Mouse (Mus musculus): ENCODE measurements around the gene Ptger4. TPM values are rescaled to one million over a fixed set of nuclear protein-coding genes. Genes with fewer than 3 reads are reported as not detected.
"Not testable (repeated sequence)": the region's sequence is repeated elsewhere in the genome, so short reads cannot be mapped to it uniquely, and the experiment has no call there.

The Ptger4 gene
- total RNA-seq, 2 experiments from 2014 or later: 2.8 to 3.0 TPM

DNA sequence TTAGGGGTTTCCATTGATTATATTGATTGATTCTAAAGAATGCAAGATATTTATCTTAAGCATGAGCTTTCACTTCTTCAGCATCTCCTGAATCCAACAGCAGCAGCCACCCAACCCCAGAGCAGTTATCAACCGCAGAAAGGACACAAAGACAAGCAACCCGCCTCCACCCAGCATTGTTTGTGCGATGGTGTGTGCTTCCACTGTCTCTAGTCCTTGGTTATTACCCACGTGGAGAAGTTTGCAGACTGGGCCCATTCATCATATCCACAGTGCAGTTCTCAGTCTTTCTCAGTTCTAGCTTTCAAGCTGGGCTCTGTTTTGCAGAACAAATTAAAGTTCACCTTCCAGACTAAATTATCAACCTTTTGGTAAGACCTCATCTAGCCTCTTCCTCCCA lies 4.6 kb downstream of the Ptger4 start:
- intact Hi-C loops (cut with DNase I): no loop called here
- DNase-seq: no peak

DNA sequence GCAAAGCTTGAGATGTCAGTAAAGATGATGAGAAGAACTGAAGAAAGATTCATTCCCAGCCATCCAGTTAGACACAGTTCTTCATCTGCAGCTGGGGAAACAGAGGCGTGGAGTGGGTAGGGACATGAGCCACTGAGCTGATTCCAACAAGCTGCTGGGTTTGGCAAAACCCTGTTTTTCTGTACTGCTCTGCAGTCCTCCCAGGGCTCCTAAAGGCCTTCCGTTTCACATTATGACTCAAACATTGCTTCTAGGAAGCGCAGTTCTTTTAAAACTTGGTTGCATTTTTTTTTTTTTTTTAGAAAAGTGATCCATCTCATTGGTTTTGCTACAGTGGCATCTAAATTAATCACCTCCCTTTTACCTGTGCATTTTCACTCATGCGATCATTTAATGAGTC lies 5.4 kb downstream of the Ptger4 start:
- peak in 1 of 2 experiments; percentile 55 for DNase-seq
- intact Hi-C loops (cut with DNase I): no loop called here

DNA sequence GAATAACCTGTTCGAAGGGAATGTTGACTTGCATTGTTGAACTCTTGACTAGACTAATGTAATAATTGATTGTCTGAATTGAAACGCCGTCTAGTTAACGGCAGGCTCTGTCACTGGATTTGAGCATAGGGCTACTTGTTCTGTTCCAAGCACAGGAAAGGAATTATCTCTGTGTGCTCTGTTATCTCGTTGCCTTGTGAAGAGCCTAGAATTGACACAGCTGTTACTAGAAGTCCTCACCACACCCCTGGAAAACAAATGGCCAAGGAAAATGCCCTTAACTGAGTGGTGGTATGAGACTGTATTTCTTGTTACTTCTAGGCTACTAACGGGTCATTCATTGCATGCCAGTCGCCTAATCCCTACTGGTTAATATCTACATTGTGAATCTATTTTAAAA lies 5.9 kb downstream of the Ptger4 start:
- DNase-seq: no peak
- intact Hi-C loops (cut with DNase I): no loop called here

DNA sequence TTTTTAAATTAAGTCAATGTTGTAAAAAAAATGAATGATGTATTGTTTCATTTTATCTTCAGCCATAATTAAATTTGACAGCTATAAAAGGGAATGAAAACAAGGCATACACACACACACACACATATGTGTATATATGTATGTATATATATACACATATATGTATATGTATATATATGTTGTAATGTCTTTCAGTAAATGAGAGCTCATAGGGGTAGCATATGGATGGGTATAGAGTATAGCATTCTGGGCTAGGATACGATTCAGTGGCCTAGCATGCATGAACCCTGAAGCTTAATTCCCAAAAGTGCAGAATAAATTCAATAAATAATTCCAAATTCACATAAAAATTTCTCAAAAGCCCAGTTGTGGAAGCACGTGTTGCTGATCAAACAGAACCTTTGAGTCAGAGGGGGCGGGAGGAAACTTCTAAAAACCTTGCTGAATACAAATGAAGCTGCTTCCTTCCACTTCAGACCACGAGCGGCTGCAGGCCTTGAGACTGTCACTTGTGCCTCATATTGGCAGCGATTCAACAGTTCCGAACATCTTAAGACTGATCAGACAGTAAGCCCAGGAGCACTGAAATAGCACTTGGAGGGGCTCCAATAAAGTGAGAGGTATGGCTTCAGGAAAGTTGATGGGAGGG lies 6.9 kb downstream of the Ptger4 start:
- peak in 1 of 2 experiments; percentile 31 for DNase-seq
- intact Hi-C loops (cut with DNase I): loop anchor here (2.0 kb wide), 1 partner anchor 844 kb away; no protein-coding TSS in a partner anchor

DNA sequence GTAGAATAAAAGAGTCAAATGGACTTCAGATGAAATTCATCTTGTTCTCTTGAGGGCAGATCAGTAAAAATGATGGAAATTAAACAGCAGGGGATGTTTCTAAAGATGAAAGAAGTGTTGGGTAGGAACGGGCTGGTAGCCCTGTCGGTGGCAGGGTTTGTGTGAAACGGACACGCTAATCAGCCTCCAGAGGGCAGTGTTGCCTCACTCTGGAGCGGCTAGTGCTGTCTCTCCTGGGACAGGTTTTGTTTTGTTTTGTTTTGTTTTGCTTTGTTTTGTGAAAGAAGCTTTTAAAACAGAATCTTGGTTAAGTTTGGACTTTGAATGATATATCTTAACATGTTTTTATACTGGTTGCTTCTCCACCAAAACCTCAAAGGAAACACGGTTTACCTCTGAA lies 7.4 kb downstream of the Ptger4 start:
- intact Hi-C loops (cut with DNase I): loop anchor here (1.0 to 2.0 kb wide), 2 partner anchors 679 to 844 kb away; no protein-coding TSS in a partner anchor
- peak; percentile 83 to 89 for DNase-seq

DNA sequence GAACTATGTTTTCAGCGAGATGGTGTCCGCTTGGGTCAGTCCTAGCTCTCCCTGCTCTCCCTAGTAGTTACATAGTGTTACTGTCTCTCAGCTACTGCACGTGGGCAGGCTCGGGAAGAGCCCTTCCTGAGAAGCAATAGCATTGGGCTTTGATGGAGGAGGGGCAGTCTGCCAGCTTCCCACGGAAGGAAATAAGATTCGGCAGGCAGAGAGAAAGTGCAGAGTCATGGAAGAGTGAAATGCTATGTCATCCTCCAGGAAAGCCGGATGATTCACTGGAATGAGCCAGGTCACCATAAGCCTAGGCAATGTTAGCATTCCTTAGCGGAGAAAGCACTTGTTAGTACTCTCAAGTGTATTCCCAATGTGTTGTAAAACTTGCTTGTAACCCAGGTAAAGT lies 8.5 kb downstream of the Ptger4 start:
- DNase-seq: peak; percentile 18 to 46
- intact Hi-C loops (cut with DNase I): no loop called here

DNA sequence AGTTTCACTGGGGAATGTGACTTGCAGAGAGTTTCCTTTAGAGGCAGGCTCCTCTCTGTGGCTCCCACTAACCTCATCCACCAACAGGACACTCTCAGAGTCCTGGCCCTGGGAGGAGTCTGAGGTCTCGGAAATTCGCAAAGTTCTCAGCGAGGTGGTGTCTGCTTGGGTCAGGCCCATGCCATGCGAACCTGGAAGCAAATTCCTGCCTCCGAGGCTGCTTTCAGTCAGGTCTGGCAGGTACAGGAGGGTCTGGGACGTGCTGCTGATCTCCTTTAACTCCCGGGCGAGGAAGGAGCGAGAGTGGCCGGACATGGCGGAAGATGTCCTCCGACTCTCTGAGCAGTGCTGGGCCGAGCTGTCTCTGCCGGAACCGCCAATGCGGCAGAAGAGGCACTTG lies 9.3 kb downstream of the Ptger4 start:
- intact Hi-C loops (cut with DNase I): no loop called here
- no peak for DNase-seq

DNA sequence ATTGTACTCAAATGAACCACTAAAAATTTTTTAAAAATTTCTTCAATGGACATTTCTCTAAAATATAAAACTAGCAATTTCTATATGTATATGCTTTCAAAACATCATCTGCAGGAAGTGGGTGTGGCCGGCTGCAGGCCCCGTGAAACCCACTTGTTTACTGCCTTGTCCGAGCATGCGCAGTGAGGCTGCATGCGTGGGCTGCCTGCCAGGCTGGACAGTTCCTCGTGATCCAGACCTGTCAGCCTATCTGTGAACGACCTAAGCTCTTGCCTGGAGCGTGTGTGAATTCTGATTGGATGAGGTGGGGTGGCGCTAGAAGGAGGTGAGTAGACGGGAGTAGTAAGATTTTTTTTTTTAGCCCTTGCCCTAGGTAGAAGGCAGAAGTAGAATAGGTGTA lies 13.2 kb downstream of the Ptger4 start:
- intact Hi-C loops (cut with DNase I); DNase-seq: not testable (repeated sequence)

DNA sequence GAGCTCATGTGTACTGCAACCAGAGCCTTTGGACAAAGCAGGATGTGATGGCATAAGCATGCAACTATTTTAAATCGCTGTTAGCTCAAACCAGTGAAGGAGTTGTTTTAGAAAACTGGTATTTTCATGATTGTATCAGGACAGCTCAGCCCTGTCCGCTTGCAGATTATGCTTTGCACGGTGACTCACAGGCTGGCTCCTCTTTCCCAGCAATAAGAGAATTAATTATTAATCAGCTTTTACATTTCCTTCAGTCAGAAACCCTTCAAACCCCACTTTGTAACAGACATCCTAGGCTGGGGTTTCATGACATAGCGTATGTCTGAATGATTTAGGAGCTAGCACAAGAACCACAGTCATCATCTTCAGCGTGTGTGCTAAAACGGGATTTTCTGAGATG lies 23.5 kb downstream of the Ptger4 start:
- intact Hi-C loops (cut with DNase I): no loop called here
- no peak for DNase-seq

DNA sequence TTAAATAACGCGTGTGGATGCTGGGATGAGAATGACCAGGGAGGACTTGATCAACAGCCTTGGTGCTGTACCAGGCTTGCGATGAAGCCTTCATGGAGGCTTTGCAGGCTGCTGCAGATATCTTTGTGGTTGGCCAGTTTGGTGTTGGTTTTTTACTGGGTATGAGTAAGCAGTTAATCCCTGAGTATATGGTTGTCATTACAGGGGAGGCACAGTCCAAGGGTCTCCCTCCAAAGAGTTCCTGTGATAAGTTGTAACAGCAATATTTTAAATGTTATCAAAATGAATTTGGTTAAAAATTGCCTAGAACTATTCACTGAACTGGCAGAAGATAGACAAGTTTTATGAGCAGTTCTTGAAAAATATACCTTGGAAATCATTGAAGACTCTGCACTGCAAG lies 34.9 kb downstream of the Ptger4 start:
- no peak for DNase-seq
- intact Hi-C loops (cut with DNase I): no loop called here

DNA sequence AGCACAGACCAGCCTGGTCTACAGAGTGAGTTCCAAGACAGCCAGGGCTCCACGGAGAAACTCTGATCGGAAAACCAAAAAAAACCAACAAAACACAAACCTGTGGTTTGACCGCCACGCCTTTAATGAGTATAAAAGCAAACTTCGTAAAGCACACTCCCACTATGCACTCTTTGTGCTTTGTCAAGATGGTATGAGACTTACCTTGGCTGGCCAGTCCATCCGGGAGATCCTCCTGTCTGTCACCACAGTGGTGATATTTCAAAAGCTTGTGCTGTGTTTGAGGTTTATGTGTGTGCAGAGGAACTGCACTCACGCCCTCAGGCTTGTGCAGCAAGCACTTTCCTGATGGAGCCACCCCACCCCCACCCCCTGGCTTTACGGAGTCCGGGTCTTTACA lies 38.8 kb downstream of the Ptger4 start:
- no peak for DNase-seq
- intact Hi-C loops (cut with DNase I): no loop called here

DNA sequence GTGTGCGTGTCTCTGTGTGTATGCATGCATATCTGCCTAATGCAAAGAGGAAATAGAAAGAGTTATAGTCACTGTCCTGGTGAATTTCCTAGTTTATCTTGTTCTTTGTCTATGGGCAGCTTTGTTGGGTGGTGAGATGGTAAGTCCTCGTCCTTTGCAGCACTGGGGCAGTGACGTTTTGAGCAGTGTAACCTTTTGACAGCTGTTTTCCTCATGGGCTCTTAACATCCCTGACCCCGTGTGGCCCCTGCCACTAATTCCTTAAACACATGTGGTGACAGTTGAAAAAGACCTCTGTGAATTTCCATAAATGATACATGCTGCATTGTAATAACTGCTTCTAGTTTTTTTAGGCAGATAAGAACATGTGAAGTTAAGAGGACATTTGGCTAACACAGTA lies 47.3 kb downstream of the Ptger4 start:
- intact Hi-C loops (cut with DNase I): no loop called here
- no peak for DNase-seq

DNA sequence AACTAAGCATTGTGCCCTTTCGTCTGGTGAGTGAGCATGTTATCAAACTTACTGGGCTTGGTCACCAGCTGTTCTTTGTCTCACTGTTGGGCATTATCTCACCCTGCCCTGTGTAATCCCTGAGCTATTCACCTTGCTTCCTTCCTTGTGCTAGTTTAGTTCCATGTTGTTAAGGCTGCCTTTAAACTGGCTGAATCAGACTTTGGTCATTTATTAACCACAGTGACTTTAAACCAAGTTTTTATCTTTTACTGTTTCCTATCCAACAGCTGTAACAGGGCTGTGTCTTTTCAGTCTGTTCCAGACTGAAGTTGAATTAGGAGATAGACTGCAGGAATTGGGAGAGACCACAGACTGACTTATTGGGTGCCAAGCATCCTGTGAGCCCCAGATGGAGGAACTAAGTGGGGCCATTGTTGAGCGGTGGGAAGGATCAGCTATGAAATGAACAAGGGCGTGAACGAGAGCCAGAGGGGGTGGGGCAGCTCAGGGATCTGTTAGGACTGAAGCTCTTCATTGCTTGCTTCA lies 47.9 kb downstream of the Ptger4 start:
- intact Hi-C loops (cut with DNase I): no loop called here
- DNase-seq: peak; percentile 35 to 56

DNA sequence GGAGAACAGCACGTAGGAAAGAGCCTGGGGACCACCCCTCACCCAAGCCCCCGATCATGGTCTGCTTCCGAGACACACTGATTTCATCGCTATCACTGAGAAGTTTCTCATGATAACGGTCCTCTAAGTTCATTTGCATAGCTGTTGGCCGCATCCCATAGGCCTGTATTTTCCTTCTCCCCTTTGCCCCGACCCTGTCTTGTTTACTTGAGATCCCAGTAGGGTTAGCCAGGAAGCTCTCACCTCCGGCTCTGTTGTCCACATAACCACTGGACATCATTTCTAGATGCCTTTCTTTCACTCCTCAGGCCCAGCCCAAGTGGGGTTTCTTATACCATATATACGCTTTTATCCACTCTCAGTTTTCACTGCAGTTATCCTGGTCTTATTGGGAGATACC lies 49.1 kb downstream of the Ptger4 start:
- intact Hi-C loops (cut with DNase I): loop anchor here (5.0 kb wide), 1 partner anchor 887 kb away; no protein-coding TSS in a partner anchor
- DNase-seq: no peak

DNA sequence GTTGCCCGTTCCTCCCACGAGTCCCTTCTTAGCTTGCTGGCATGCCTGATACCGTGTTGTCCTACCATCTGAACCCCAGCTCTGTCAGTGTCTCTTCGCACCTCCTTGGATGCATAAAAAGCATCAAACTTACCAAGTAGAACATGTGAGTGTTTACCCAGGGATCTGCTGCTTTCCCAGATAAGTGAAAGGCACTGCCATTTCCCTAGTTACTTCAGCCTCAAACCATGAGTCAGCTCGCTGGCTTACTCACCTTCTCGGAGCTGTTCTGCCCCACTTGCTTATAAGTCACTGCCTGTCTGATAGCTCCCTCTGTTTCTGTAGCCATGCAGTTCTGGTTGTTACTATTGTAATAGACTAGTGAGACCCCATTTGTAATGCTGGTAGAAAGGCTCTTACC lies 49.5 kb downstream of the Ptger4 start:
- no peak for DNase-seq
- intact Hi-C loops (cut with DNase I): loop anchor here (5.0 kb wide), 1 partner anchor 888 kb away; no protein-coding TSS in a partner anchor

DNA sequence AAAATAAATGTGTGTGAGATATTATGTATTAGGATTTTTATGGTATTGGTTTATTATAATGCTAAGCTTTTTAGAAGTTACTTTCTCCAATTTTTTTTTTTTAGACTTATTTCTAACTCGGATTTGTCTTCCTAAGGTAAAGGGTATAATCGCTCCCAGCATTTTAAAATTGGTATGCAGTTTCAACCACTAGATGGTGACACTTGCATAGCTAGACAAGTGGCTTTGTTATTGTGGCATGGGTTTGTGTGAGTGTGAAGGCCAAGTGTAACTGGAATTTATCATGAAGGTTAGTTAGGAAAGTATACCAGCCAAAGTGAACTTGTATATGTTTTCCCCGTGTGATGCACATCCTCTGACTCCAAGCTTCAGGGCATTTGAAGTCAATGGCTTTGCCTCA lies 50.2 kb downstream of the Ptger4 start:
- intact Hi-C loops (cut with DNase I): loop anchor here (5.0 kb wide), 1 partner anchor 888 kb away; no protein-coding TSS in a partner anchor
- DNase-seq: peak in 1 of 2 experiments; percentile 28

DNA sequence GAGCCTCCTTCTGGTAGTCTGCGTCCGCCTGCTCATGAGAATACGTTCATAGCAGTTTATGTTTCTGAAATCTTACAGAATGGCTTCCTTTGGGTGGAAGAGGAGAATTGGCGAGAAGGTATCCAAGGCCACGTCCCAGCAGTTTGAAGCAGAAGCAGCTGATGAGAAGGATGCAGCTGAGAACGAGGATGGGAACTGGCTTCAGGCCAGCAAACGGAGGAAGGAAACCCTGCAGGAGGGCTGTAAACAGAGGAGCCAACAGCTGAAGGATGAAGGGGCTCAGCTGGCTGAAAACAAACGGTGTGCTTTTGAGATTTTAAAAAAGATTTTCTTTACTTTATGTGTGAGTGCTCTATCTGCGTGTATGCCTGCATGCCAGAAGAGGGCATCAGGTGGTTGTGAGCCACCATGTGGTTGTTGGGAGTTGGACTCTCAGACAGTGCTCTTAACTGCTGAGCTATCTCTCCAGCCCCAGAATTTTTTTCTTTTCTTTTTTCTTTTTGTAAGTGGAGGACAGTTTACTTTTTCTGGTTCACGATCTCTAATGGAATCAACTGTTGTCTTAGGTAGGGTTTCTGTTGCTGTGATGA lies 54.4 kb downstream of the Ptger4 start:
- DNase-seq: peak; percentile 44
- intact Hi-C loops (cut with DNase I): loop anchor here (5.0 kb wide), 2 partner anchors 47 to 893 kb away; partner anchors contain the start of gene Prkaa1

DNA sequence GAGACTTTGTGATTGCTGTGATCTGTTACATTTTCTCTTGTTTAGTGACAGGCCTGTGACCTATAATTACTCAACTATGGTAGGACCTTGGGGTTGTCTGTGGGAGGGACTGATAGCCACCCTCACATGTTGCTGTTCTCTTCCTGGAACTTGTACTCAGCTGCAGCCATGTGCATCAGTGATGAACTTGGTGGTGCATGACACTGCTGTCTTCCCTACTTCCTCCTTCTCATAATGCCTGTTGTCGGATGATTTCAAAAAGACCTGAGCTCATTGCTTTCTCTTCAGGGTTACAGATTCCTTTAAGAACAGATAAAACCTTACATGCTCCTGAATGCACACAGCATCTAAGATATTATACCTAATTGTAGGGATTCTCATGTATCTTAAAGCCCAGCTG lies 56.0 kb downstream of the Ptger4 start:
- intact Hi-C loops (cut with DNase I): loop anchor here (5.0 kb wide), 1 partner anchor 46 kb away; the partner anchor contains the start of gene Prkaa1
- DNase-seq: no peak

DNA sequence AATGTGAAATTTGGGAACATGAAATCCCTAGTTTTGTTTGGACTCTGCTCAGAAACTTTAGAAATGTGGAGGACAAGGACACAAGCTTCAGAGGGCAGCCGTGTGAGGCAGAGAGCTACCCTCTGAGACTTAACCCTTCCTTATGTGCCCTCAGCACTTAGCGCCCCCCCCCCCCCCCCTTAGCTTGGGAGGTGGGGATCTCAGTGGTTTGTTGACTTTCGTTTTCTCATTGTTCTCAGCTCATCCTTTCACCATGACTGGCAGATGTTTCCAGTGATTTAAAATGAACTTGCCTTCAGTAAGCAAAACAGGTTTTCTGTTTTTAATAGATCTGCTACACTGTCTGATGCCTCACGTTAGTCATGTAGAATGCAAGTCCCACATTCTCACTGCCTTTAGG lies 56.9 kb downstream of the Ptger4 start:
- intact Hi-C loops (cut with DNase I): loop anchor here (5.0 kb wide), 1 partner anchor 45 kb away; the partner anchor contains the start of gene Prkaa1
- no peak for DNase-seq

DNA sequence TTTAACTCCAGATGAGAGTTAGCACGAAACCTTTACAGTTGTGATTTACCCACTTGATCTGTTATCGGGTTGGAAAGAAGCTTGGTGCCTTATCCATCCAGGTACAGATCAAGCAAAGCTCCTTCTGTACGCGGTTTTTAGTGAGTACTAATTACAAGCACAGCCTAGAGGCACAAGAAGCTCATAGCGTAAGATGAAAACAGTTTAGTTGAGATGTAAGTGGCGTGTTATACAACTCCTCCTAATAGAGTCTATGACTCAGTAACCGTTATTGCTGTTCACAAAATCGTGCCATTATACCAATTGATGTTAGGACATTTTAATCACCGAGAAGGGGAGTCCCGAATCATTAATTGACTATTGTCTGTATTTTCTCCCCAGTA lies 57.7 kb downstream of the Ptger4 start:
- intact Hi-C loops (cut with DNase I): loop anchor here (5.0 kb wide), 1 partner anchor 44 kb away; the partner anchor contains the start of gene Prkaa1
- DNase-seq: no peak

Data from heart, postnatal 14 days (tissue).